Mouse (Mus musculus) neural tube, embryonic 12.5 days (tissue): ENCODE measurements around the gene Cd59b. TPM values are rescaled to one million over a fixed set of nuclear protein-coding genes. Genes with fewer than 3 reads are reported as not detected.

ENCODE experiments used
- ATAC-seq: fragments of 200-750 bp; cut with Nextera tagmentation; 2 replicates; pipeline ENCODE4 v1.8.0; 2017; ENCODE audit warnings: low read depth, mild to moderate bottlenecking, moderate TSS enrichment, moderate library complexity; ENCODE audit not compliant: low FRiP score
- H3K27ac ChIP-seq: fragments of 300-500 bp; sonication (generic); 2 replicates; pipeline ENCODE4 v1.5.1; 2016
- H3K27me3 ChIP-seq: fragments of 300-500 bp; sonication (generic); replicated peaks from 2 replicates; pipeline ENCODE4 v1.6.1; 2016; ENCODE audit warnings: mild to moderate bottlenecking
- H3K36me3 ChIP-seq: fragments of 300-500 bp; sonication (generic); 2 replicates; pipeline ENCODE4 v1.6.1; 2016; ENCODE audit warnings: mild to moderate bottlenecking
- H3K4me1 ChIP-seq: fragments of 300-500 bp; sonication (generic); 2 replicates; pipeline ENCODE4 v1.6.1; 2016
- H3K4me2 ChIP-seq: fragments of 300-500 bp; sonication (generic); replicated peaks from 2 replicates; pipeline ENCODE4 v1.6.1; 2016; ENCODE audit warnings: mild to moderate bottlenecking
- H3K4me3 ChIP-seq: fragments of 300-500 bp; sonication (generic); 2 replicates; pipeline ENCODE4 v1.5.1; 2016
- H3K9ac ChIP-seq: fragments of 300-500 bp; sonication (generic); 2 replicates; pipeline ENCODE4 v1.6.1; 2016; ENCODE audit warnings: mild to moderate bottlenecking
- H3K9me3 ChIP-seq: fragments of 300-500 bp; sonication (generic); 2 replicates; pipeline ENCODE4 v1.6.1; 2016; ENCODE audit warnings: mild to moderate bottlenecking
- WGBS: fragments of 180-500 bp; shearing (Covaris S2); methylation state at CpG from one replicate; pipeline ENCODE4 v1.1.7; 2016; 5-methylcytosine and 5-hydroxymethylcytosine counted together
- polyA plus RNA-seq: library from polyadenylated mRNA; unstranded; fragments of >200 nt; fragmentation: Nextera tagmentation; extraction: Ambion mirVana; gene quantifications from 2 replicates; pipeline ENCODE4 v1.2.1, GENCODE M21; 2016

Gene Cd59b
- polyA plus RNA-seq, 1 experiment from 2014 or later, result 2.6 TPM

- peaks cover 12% of the 10 kb centered on the region for H3K27me3 ChIP-seq
- peaks cover 8% of the 10 kb centered on the region for H3K4me1 ChIP-seq
- H3K36me3 ChIP-seq, result no peaks in the 10 kb centered on the region
- 44% methylated on average over 3 of the region's 3 CpGs for WGBS
- peak overlapping the region; percentile 91 for H3K4me2 ChIP-seq
- no peak overlapping the region for H3K4me3 ChIP-seq
- no peaks in the 10 kb centered on the region for H3K9me3 ChIP-seq
- peak; percentile 7; the same call in 1 of the 2 replicates for ATAC-seq
- H3K9ac ChIP-seq, result no peak overlapping the region
- H3K27ac ChIP-seq, result no peak overlapping the region
Observed at GRCm38 (mm10) chr2:104123540-104123939, 53.9 kb downstream of the Cd59b start.

GRCm38 (mm10) chr2:104124071-104124470 is 54.4 kb downstream of the Cd59b start:
- H3K4me2 ChIP-seq, result no peak overlapping the region
- 82% methylated on average over 5 of the region's 5 CpGs for WGBS
- ATAC-seq, result no peak
- peaks cover 12% of the 10 kb centered on the region for H3K27me3 ChIP-seq
- no peaks in the 10 kb centered on the region for H3K9me3 ChIP-seq
- H3K4me3 ChIP-seq, result no peak overlapping the region
- H3K27ac ChIP-seq, result no peak overlapping the region
- no peak overlapping the region for H3K9ac ChIP-seq
- no peaks in the 10 kb centered on the region for H3K36me3 ChIP-seq
- H3K4me1 ChIP-seq, result 0 out of 2 replicates have a peak, but pooled peaks cover 2% of the 10 kb centered on the region

- 88% methylated on average over 13 of the region's 13 CpGs for WGBS
Observed at GRCm38 (mm10) chr2:104128803-104129531, 59.3 kb downstream of the Cd59b start.

GRCm38 (mm10) chr2:104130165-104130564 is 60.5 kb downstream of the Cd59b start:
- Histone ChIP-seq H3K4me2 (no peak overlapping the region), H3K27ac (no peak overlapping the region), H3K4me3 (no peak overlapping the region), H3K9me3 (no peaks in the 10 kb centered on the region), H3K4me1 (no peaks in the 10 kb centered on the region), H3K9ac (no peak overlapping the region), H3K36me3 (no peaks in the 10 kb centered on the region), H3K27me3 (peaks cover 5% of the 10 kb centered on the region)
- 89% methylated on average over 6 of the region's 6 CpGs for WGBS
- ATAC-seq, result no peak

More at GRCm38 (mm10) chr2:104128803-104129531, 59.3 kb downstream of the Cd59b start:
- Histone ChIP-seq H3K27ac (no peak overlapping the region), H3K27me3 (peaks cover 5% of the 10 kb centered on the region), H3K4me3 (no peak overlapping the region), H3K36me3 (no peaks in the 10 kb centered on the region), H3K4me2 (no peak overlapping the region), H3K9ac (no peak overlapping the region), H3K9me3 (no peaks in the 10 kb centered on the region), H3K4me1 (no peaks in the 10 kb centered on the region)
- ATAC-seq, result no peak

GRCm38 (mm10) chr2:104130969-104131368 is 61.3 kb downstream of the Cd59b start:
- H3K9ac ChIP-seq, result no peak overlapping the region
- no peak overlapping the region for H3K27ac ChIP-seq
- H3K36me3 ChIP-seq, result no peaks in the 10 kb centered on the region
- H3K4me1 ChIP-seq, result no peaks in the 10 kb centered on the region
- H3K4me3 ChIP-seq, result no peak overlapping the region
- 71% methylated on average over 3 of the region's 3 CpGs for WGBS
- no peaks in the 10 kb centered on the region; the same call in 1 of the 2 replicates for H3K27me3 ChIP-seq
- ATAC-seq, result no peak
- H3K9me3 ChIP-seq, result no peaks in the 10 kb centered on the region
- H3K4me2 ChIP-seq, result no peak overlapping the region

- Histone ChIP-seq H3K9me3 (no peaks in the 10 kb centered on the region), H3K27ac (no peak overlapping the region), H3K4me1 (no peaks in the 10 kb centered on the region), H3K4me3 (no peak overlapping the region), H3K27me3 (no peaks in the 10 kb centered on the region; the same call in 1 of the 2 replicates), H3K4me2 (no peak overlapping the region), H3K36me3 (no peaks in the 10 kb centered on the region), H3K9ac (no peak overlapping the region)
- WGBS, result 76% methylated on average over 7 of the region's 7 CpGs
- ATAC-seq, result no peak
Observed at GRCm38 (mm10) chr2:104132266-104132859, 62.7 kb downstream of the Cd59b start.

- Histone ChIP-seq H3K9me3 (no peaks in the 10 kb centered on the region), H3K4me3 (no peak overlapping the region), H3K27me3 (no peaks in the 10 kb centered on the region; the same call in 1 of the 2 replicates), H3K9ac (no peak overlapping the region), H3K4me2 (no peak overlapping the region), H3K27ac (no peak overlapping the region), H3K4me1 (no peaks in the 10 kb centered on the region), H3K36me3 (no peaks in the 10 kb centered on the region)
- 41% methylated on average over 12 of the region's 12 CpGs for WGBS
- ATAC-seq, result no peak
Observed at GRCm38 (mm10) chr2:104133042-104133810, 63.6 kb downstream of the Cd59b start.

GRCm38 (mm10) chr2:104134150-104135056 is 64.8 kb downstream of the Cd59b start:
- no peaks in the 10 kb centered on the region for H3K36me3 ChIP-seq
- H3K4me3 ChIP-seq, result no peak overlapping the region
- no peaks in the 10 kb centered on the region for H3K9me3 ChIP-seq
- no peaks in the 10 kb centered on the region for H3K4me1 ChIP-seq
- no peaks in the 10 kb centered on the region; the same call in 1 of the 2 replicates for H3K27me3 ChIP-seq
- no peak overlapping the region for H3K4me2 ChIP-seq
- H3K27ac ChIP-seq, result no peak overlapping the region
- WGBS, result 48% methylated on average over 8 of the region's 8 CpGs
- peak; percentile 68 for ATAC-seq
- no peak overlapping the region for H3K9ac ChIP-seq

- H3K4me2 ChIP-seq, result no peak overlapping the region
- no peaks in the 10 kb centered on the region for H3K36me3 ChIP-seq
- H3K4me1 ChIP-seq, result no peaks in the 10 kb centered on the region
- no peak overlapping the region for H3K9ac ChIP-seq
- no peaks in the 10 kb centered on the region; the same call in 1 of the 2 replicates for H3K27me3 ChIP-seq
- no peak overlapping the region for H3K27ac ChIP-seq
- no peak overlapping the region for H3K4me3 ChIP-seq
- no peaks in the 10 kb centered on the region for H3K9me3 ChIP-seq
- WGBS, result 66% methylated on average over 2 of the region's 2 CpGs
- no peak for ATAC-seq
Observed at GRCm38 (mm10) chr2:104135920-104136319, 66.3 kb downstream of the Cd59b start.
